Mouse (Mus musculus) adrenal gland, postnatal 0 days (tissue): ENCODE data around the gene Arhgef17. TPM values are rescaled to one million over a fixed set of nuclear protein-coding genes. Genes with fewer than 3 reads are reported as not detected.

Source experiments
- microRNA-seq: library from miRNA; unstranded; fragments of <30 nt; microRNA quantifications from one replicate; pipeline ENCODE4, GENCODE M21; 2016; ENCODE audit warnings: borderline replicate concordance; ENCODE audit not compliant: insufficient number of aligned reads
- polyA plus RNA-seq: library from polyadenylated mRNA; unstranded; fragments of >200 nt; fragmentation: Nextera tagmentation; extraction: Ambion mirVana; gene quantifications from 2 replicates; pipeline ENCODE4 v1.2.1, GENCODE M21; 2015

The Arhgef17 gene
- 10.3 and 13.5 TPM in 2 replicates for polyA plus RNA-seq

DNA sequence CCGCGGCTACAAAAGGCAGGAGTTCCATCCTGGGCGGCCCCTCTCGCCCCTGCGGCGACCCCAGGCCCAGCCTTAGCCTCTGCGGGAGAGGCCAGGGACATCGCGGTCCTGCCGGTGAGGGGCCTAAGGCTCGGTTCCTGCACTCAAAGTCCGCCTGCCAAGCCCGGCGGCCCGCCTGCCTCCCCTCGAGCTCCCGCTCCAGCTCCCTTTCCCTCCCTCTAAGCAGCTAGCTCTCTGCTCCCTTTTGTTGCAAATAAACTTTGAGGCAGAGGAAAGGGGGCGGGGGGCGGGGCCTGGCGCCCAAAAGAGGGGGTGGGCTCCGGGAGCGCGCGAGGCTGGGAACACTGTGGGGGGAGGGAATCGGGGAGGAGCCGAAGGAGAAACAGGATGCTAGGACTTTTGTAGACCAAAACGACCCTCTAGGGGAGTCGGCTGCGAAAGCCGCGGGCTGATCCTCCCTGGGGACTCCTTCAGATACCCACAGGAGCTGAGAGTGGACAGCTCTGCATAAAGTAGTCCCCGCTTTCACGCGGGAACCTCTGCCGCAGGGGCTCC, at the start of gene Arhgef17:
Arhgef17 (minus strand) TSS at position 182 of the 555 bp plus-strand sequence.

DNA sequence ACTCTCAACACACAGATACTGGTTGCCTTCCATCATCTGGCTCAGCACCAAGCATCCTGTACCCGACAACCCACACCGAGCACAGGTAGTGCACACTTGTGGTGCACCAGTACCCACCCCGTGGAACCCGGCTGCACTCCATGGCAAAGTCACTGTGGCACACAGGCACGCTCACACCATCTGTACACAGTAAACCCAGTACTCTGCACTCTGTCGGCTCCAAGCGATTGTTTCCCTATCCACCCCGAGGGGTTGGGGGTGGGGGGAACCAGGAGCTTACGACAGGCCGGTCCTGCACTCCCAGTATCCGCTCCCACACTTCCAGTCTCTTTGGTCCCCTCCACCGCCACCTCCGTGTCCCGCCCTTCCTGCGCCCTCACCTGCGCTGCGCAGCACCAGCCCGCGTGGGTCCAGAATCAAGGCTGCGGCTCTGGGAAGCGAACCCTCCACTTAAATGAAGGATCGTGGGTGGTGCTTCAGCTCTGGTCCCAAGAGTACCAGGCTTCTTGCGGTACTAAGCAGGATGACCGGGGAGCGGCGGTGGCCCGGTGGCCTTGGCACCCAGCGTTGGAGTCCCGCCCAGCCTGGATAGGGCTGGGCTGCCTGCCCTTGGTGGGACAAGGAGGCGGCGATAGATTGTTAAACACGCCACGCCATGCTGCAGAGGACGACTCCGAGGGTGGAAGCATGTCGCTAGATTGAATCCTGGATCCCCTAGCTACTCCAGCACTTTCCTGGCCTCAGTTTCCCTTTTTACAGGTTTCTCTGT, 42.4 kb upstream of the Arhgef17 start, which contains the start of gene P2ry6:
P2ry6 (minus strand) TSS at position 515 of the 769 bp plus-strand sequence.

DNA sequence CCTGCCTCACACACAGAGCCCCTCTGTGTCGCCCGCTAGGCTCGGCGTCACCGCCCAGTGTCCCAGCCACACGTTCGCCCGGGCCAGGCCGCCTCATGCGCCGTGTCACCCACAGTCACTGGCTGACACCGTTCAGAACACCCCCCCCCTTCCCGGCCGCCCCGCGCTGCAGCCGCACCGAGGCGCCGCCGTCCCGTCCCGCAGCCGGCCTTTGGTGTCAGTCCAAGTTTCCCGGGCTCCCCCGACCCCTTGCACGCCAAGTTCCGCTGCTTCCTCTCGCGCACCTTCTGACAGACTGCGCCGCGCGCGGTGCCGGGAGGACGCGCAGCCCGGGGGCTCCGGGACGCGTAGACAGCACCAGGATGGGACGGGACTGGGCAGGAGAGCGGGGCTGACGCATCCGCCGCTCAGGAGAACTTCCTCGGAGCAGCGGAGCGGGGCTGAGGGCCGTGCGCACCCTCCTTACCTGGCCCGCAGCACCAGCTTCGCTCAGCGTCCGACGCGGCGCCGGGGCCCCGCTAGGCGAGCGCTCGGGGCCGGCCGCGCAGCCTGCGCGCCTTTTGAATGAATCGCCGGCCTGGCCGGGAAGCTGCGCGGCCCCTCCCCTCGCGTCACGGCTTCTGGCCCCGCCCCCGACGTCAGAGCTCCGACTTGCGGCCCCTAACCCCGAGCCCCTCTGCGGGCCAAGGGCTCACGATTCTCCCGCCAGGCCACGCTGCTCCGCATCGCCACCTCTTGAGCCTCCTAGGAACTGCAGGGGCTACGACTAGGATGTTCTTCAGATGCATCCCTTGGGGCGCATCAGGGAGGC, 68.9 kb downstream of the Arhgef17 start, which contains the start of gene Relt:
Relt (minus strand) TSS at position 619 of the 811 bp plus-strand sequence.

Small RNA genes lying within 50 kb of the gene (microRNA-seq; reads per million reads assigned to microRNA genes)
- gene Mir3102, result 127 reads per million, percentile 46 among the genes with 10 or more reads in this experiment

Other genes with a start within 250 kb of the Arhgef17 start
- gene Fam168a, start 225.5 kb downstream of the Arhgef17 start, polyA plus RNA-seq, result 22.6 and 29.2 TPM in 2 replicates
- 1.4 and 2.8 TPM in 2 replicates for gene Relt, start 68.7 kb downstream of the Arhgef17 start, polyA plus RNA-seq
- gene P2ry6, start 42.5 kb upstream of the Arhgef17 start, polyA plus RNA-seq, result 8.7 and 12.3 TPM in 2 replicates
- 0.77 and 1.3 TPM in 2 replicates for gene P2ry2, start 80.8 kb upstream of the Arhgef17 start, polyA plus RNA-seq
- 11.2 and 12.5 TPM in 2 replicates for gene Fchsd2, start 160.8 kb upstream of the Arhgef17 start, polyA plus RNA-seq